In genomic region chr14:56885308-56885771, GRCm38 (mm10) we compare ENCODE assay signal across 8 mouse cellular contexts. TPM values are rescaled to one million over a fixed set of nuclear protein-coding genes. Genes with fewer than 3 reads are reported as not detected.
A peak's percentile ranks its signal among the peaks of the same experiment; 100 is the strongest.
DNase-seq lines count a peak whose midpoint lies in the region; ATAC-seq and TF ChIP-seq lines count a peak whose summit lies in the region.

No protein-coding gene starts in this region.

- peak; percentile 49 for ATAC-seq in forebrain, embryonic 12.5 days (ENCODE audit: low FRiP score)
- ATAC-seq in liver, postnatal 0 days: peak; percentile 18
- ATAC-seq in neural tube, embryonic 13.5 days (ENCODE audit: low read depth): peak; percentile 38

- H3K4me3 ChIP-seq in ES-Bruce4 (ENCODE audit: low read depth, low read length): peak overlapping the region; percentile 68
- H3K4me3 ChIP-seq in forebrain, embryonic 12.5 days (replicated peaks): peak overlapping the region; percentile 56
- peak overlapping the region; percentile 88 for H3K4me3 ChIP-seq in liver, postnatal 0 days (ENCODE audit: low read depth, low read length)
- peak overlapping the region; percentile 54 for H3K4me3 ChIP-seq in neural tube, embryonic 13.5 days

- H3K27ac ChIP-seq in ES-Bruce4 (ENCODE audit: insufficient read depth, low read length): no peak overlapping the region
- H3K27ac ChIP-seq in forebrain, embryonic 12.5 days: peak overlapping the region; percentile 92
- peak overlapping the region; percentile 93 for H3K27ac ChIP-seq in liver, postnatal 0 days (ENCODE audit: low read depth)
- H3K27ac ChIP-seq in neural tube, embryonic 13.5 days (replicated peaks): peak overlapping the region; percentile 96

- peaks cover 7% of the 10 kb centered on the region; the same call in 1 of the 2 replicates for H3K36me3 ChIP-seq in ES-Bruce4 (ENCODE audit: control insufficient read depth, insufficient read depth, low read length, poor library complexity, severe bottlenecking)
- peaks cover 5% of the 10 kb centered on the region for H3K36me3 ChIP-seq in forebrain, embryonic 12.5 days (replicated peaks)
- H3K36me3 ChIP-seq in liver, postnatal 0 days (replicated peaks; ENCODE audit: insufficient read depth, low read length): 0 out of 2 replicates have a peak, but pooled peaks cover 3% of the 10 kb centered on the region
- H3K36me3 ChIP-seq in neural tube, embryonic 13.5 days: peaks cover 16% of the 10 kb centered on the region

- peaks cover 1% of the 10 kb centered on the region for H3K4me1 ChIP-seq in ES-Bruce4 (ENCODE audit: control insufficient read depth, insufficient read depth, low read length)
- peaks cover 23% of the 10 kb centered on the region for H3K4me1 ChIP-seq in forebrain, embryonic 12.5 days
- H3K4me1 ChIP-seq in liver, postnatal 0 days (ENCODE audit: insufficient read depth): peaks cover 4% of the 10 kb centered on the region; the same call in 1 of the 2 replicates
- peaks cover 28% of the 10 kb centered on the region for H3K4me1 ChIP-seq in neural tube, embryonic 13.5 days (replicated peaks)

- H3K27me3 ChIP-seq in ES-Bruce4 (ENCODE audit: control insufficient read depth, insufficient read depth, low read length, poor library complexity, severe bottlenecking): no peaks in the 10 kb centered on the region
- no peaks in the 10 kb centered on the region for H3K27me3 ChIP-seq in forebrain, embryonic 12.5 days
- no peaks in the 10 kb centered on the region for H3K27me3 ChIP-seq in liver, postnatal 0 days (ENCODE audit: insufficient read depth, low read length)
- H3K27me3 ChIP-seq in neural tube, embryonic 13.5 days: no peaks in the 10 kb centered on the region

- H3K4me2 ChIP-seq in forebrain, embryonic 12.5 days: peak overlapping the region; percentile 72
- peak overlapping the region; percentile 67 for H3K4me2 ChIP-seq in liver, postnatal 0 days (ENCODE audit: low read depth, low read length)
- H3K4me2 ChIP-seq in neural tube, embryonic 13.5 days: peak overlapping the region; percentile 66

- TF ChIP-seq CTCF in ES-Bruce4 (IDR thresholded peaks at IDR 0.05; ENCODE audit: low read depth, low read length): peak; percentile 1
- peak; percentile 80 for TF ChIP-seq CTCF in liver, postnatal 0 days (IDR thresholded peaks at IDR 0.05; ENCODE audit: low read depth)

- TF ChIP-seq POLR2A in ES-Bruce4 (IDR thresholded peaks at IDR 0.05; ENCODE audit: insufficient read depth, low read length): no peak

- intact Hi-C loops in heart, postnatal 14 days (cut with DNase I): loop anchor here (5.0 to 10.0 kb wide), 2 partner anchors 73 to 221 kb away; partner anchors contain the start of genes Mphosph8 and Zmym5

- TF ChIP-seq EP300 in ES-Bruce4 (IDR thresholded peaks at IDR 0.05; ENCODE audit: insufficient read depth, low read depth, low read length): no peak
- TF ChIP-seq EP300 in liver, postnatal 0 days (IDR thresholded peaks at IDR 0.05; ENCODE audit: low read depth): no peak

- H3K9ac ChIP-seq in ES-Bruce4 (ENCODE audit: low read depth, poor library complexity, severe bottlenecking): peak overlapping the region; percentile 94
- peak overlapping the region; percentile 76 for H3K9ac ChIP-seq in forebrain, embryonic 12.5 days
- H3K9ac ChIP-seq in liver, postnatal 0 days (replicated peaks): peak overlapping the region; percentile 81
- peak overlapping the region; percentile 80 for H3K9ac ChIP-seq in neural tube, embryonic 13.5 days

- under 1% methylated on average over 35 of the region's 36 CpGs for WGBS in forebrain, embryonic 12.5 days
- 1% methylated on average over 33 of the region's 36 CpGs for WGBS in liver, postnatal 0 days (ENCODE audit: insufficient replicate concordance)
- 1% methylated on average over 36 of the region's 36 CpGs for WGBS in neural tube, embryonic 13.5 days

- no peaks in the 10 kb centered on the region for H3K9me3 ChIP-seq in ES-Bruce4 (replicated peaks; ENCODE audit: control insufficient read depth, insufficient read depth, low read length, poor library complexity, severe bottlenecking)
- no peaks in the 10 kb centered on the region for H3K9me3 ChIP-seq in forebrain, embryonic 12.5 days
- no peaks in the 10 kb centered on the region for H3K9me3 ChIP-seq in liver, postnatal 0 days (ENCODE audit: low read length)
- no peaks in the 10 kb centered on the region; the same call in 1 of the 2 replicates for H3K9me3 ChIP-seq in neural tube, embryonic 13.5 days

- DNase-seq in c-Kit-positive CD71-positive TER-119-positive erythroid progenitor cells, embryonic 14.5 days (ENCODE audit: low spot score): peak; percentile 89
- peak; percentile 77 to 84 for DNase-seq in heart, postnatal 14 days
- peak; percentile 86 for DNase-seq in layer of hippocampus, adult 11-12 months (ENCODE audit: low spot score)
- DNase-seq in liver, postnatal 0 days: peak; percentile 86
- DNase-seq in telencephalon, adult 2 months (ENCODE audit: low read depth, low spot score): peak; percentile 54

RNA-seq across cellular contexts. Expression of gene Zmym2, which starts 1.1 kb away (rescaled TPM):
- polyA plus RNA-seq in ES-Bruce4 (2011; ENCODE audit: insufficient read depth, insufficient read length, low read depth, missing spikeins): 141 and 147 TPM in 2 replicates
- polyA plus RNA-seq in forebrain, embryonic 12.5 days (2016; fragmentation: Nextera tagmentation; extraction: Ambion mirVana): 88.2 and 89.5 TPM in 2 replicates
- 10 to 100 TPM; 42.9 to 44.7 TPM for total RNA-seq in heart, postnatal 14 days (2021)
- 4.3 and 4.5 TPM in 2 replicates for polyA plus RNA-seq in liver, postnatal 0 days (2015; fragmentation: Nextera tagmentation; extraction: Ambion mirVana)
- polyA plus RNA-seq in neural tube, embryonic 13.5 days (2015; fragmentation: Nextera tagmentation; extraction: Ambion mirVana): 60.6 and 71.7 TPM in 2 replicates

Comparison
In these comparisons a context has a peak if more than half of its experiments do, and no peak if none do; other contexts are left out.
1. RNA of gene Zmym2, which starts 1.1 kb away (polyA plus RNA-seq): 141 to 147 TPM in ES-Bruce4, 88.2 to 89.5 TPM in forebrain, embryonic 12.5 days and 60.6 to 71.7 TPM in neural tube, embryonic 13.5 days; 4.3 to 4.5 TPM in liver, postnatal 0 days; every median in the first group is over 10 times any median in the second.
2. Peak in every context shown above with its lines, with median percentiles within 50 percentile points of each other: H3K4me3 ChIP-seq, H3K9ac ChIP-seq, DNase-seq, ATAC-seq and H3K4me2 ChIP-seq.